Mouse (Mus musculus): ENCODE data around the gene Slc16a6.

Slc16a6 gene

DNA sequence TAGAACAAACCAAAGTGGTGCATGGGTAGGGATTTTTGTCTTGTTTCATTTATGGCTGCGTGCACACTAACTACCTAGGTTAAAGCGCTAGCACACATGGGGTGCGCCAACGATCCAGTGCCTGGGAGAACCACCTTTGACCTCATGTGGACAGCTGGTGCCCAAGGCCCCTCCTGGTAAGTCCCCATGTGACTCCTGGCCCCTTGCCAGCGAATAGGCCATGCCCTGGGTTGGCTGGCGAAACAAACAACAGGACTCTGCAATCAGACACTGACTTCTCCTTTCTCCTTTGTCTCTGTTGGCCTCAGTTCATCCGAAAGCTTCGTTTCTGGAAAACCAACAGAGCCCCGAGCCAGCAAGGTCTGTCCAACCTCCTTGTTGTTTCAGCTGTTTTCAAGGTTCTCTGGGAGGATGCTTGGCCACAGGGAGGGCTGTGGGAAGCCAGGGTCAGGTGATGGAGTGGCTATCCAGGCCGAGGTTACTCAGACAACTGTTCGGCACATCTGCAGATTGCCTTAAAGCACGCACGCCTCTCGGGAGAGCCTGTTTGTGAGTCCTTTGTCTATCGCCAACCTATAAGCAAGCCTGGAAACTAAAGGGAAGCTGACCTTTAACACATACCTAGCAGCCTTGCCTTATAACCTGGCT is 12.1 kb upstream of the Slc16a6 start:
- DNase-seq, result peak; percentile 44 to 46

DNA sequence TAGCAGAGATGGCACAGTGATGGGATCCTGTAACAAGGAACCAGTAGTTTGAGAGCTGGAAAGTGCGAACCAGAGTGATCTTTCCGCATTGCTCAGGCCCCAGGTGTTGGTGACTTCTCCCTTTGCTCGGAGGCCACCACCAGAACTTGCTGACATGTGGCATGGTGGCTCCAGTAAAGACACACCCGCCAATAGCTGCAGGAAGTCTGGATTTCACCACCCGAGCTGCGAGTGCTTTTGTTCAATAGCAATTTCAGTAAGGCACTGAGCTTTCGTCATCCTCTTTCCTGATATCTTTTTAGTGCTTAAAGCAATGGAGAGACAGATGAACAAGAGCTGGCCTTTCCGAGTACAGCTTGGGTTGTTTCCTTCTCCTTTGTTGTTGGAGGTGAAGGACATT is 7.0 kb upstream of the Slc16a6 start:
- DNase-seq, result no peak

DNA sequence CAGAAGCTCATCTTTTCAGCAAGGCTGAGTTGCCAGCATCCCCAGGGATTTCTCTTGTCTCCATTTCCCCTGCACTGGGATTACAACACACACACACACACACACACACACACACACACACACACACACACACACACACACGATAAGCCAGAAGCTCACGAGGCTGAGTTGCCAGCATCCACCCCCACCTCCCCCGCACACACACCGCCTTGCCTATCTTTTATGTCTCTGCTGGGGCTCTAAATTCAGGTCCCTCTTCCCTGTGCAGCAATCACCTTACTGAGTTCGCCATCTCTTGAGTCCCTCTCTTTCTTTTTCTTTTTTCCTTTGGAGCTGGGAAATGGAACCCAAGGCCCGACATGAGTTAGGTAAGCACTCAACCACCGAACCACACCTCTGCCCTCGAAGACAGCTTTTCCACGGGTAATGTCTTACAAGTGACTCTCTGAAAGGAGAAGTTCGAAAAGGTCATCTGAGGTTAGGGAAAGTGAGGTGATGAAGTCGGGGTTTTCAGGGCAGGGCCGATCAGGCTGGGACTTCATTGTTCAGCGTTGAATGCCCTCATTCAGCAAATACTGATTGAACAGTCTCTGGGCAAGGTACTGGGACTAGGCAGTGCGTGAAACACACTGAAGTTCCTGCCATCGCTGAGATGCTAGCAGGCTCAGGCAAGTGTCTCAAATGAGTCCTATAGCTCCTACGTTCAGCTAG is 6.3 kb upstream of the Slc16a6 start:
- DNase-seq, result no peak

DNA sequence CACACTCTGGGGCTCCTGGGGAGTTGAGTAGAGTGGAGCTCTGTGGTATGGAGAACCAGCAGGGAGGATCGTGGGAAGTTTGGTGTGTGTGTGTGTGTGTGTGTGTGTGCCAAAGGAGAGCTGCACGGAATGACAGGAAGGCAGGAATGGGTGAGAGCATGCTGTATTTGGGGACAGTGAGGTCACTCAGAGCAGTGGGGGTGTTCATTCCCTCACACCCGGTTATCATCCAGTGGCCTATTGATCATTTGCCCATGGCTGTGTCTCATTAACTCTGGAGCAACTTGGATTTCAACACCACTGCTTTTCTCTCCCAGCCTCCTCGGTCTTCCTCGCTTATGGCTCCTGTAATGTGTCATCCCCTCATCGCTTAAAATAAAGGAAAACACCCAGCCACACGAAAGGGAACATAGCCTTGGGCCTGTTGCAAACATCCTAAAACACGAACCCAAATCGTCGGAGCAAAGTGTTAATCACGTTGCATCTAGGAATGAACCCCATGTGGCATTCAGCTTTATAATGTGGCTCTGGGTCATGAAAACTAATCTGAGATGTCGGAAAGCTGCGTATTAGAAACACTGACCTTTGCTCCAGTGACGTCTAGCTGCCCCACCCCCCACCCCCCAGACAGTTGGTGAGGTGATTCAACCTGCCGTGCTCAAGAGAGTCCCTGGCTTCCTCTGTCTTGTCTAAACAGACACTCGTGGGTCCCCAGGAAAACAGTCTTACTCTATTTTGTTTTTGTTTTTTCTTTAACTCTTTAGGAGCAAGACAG is 4.4 kb upstream of the Slc16a6 start:
- DNase-seq, result no peak

DNA sequence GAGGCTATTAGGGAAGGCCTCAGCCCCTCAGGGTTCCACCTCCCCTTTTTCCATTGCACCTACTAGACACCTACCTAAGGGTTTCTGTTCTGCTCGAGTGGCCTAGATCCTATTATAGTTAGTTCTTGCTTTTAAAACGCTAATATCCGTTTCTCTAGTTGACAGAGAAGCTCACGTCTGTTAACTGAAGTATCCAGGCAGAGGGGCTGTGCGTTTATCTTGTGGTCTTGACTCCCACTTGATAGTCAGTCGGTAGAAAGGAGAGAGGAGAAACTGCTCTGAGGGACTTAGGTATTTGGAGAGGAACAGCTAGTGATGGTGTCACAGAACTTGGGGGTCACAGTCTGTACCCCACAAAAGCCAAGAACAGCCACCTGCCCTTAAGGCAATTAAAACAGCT is 3.3 kb upstream of the Slc16a6 start:
- no peak for DNase-seq

DNA sequence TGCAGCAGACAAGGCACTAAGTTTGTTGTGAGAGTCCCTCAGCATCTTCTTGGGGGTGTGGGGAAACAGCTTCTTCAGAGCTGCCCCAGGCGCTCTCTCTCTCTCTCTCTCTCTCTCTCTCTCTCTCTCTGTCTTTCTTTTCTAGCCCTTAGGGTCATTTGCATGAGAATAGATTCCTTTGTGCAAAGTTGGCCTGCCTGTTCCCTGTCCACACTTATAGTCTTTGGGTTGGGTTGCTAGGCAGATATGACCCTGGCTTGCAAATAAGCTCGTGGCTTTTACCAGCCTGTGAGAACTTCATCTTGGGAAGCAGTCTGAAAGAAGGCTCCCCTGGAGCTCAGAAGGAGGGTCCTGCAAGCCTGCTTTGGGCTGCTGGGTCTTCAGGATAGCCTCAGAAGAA is 2.8 kb upstream of the Slc16a6 start:
- DNase-seq, result no peak

DNA sequence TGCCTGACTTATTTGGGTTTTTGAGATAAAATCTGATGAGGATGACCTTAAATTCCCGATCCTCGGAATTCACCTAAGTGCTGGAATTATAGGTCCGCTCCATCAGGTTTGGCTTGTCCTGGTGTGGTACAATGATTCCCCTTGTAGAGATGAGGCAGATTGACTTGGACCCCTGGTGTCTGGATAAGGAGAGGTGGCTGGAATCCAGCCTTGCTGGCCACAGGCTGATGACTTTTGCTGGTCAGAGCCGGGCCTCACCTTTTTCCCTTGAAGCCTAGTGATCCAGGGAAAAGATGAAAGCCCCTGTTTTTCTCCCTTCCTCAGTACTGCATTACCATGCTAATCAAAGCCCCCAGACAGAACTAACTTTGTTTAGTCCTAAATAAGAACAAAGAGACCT is 2.3 kb upstream of the Slc16a6 start:
- peak; percentile 35 to 39 for DNase-seq

DNA sequence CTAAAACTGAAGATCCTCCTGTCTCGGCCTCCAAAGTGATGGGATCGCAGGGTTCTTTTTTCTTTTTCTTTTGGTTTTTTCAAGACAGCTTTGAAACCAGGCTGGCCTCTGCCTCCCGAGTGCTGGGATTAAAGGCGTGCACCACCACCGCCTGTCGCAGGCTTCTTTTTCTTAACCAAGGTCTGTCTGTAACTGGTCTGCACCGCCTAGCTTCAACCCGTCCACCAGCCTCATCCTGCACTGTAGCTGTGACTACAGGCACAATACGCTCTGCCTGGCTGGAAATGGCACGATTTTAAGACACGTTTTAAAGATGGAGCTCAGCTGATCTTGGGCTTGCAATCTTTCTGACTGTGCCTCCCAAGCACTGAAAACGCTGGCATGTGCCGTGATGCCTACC is 1.4 kb upstream of the Slc16a6 start:
- no peak for DNase-seq

DNA sequence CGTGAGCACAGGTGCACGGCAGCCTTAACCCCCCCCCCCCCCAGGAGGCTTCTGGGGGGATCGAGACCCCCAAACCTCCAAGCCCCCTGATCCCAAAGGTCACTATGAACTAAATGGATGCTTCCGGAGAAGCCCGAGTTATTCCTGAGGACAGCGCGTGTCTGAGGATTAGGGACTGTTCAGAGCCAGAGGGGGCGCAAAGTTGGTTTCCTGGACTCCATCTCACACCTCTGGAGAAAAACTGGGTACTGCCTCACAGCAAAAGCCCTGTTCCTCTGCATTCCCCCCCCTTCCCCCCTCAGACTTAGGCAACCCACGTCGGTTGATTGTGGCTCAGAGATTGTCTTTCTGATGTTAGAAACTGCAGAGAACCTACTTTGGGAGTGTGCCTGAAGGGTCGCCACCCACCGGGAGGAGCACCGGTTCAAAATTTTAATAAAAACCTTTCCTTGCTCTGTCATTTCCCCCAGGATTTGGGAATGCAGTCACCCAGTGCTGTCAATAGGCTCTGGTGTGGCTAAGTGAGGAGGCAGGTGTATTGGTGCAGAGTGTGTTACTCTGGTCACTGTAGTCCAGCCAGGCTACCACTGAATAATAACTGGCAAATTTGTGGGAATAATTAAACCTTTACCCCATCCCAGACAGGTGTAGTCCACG is 816 bp upstream of the Slc16a6 start:
- peak; percentile 20 to 42 for DNase-seq

DNA sequence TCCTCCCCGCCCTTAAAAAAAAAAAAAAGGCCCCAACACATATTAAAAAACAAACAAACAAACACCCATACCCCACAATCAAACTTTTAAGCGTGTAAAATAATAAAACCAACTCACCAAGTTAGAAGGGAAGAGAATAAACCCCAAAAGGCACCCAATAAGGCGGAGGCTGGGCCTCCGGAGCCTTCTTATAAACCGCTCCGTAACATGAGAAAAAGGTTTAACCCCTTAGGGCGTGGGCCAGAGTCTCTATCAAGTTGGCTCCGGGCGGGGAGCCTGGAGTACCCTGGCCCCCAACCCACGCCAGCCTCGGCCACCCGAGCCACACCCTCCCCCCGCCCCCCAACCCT is 602 bp downstream of the Slc16a6 start:
- DNase-seq, result no peak

DNA sequence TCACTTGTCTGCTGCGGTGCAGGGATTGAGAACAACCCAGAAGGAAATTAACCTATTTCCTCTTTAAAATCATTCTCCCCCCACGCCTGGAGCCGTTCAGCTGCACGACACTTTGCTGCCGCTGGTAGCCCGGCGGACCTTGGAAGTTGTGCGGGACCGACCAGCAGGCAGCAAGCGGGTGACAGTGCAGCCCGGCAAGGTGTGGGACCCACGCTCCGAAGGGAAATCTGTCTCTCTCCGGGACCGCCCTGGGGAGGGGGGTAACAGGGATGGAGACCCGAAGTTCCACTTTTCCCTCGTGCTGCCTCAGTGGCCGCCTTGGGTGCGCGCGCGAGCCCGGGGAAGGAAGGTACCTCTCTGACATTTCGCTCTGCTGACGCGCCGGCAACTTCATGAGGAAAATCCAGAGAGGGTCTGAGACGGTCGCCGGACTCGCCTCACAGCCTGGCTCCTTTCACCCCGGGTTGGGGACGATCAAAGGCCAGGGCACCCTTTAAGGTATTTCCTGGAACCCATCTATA is 1.2 kb downstream of the Slc16a6 start:
- peak; percentile 53 to 65 for DNase-seq

DNA sequence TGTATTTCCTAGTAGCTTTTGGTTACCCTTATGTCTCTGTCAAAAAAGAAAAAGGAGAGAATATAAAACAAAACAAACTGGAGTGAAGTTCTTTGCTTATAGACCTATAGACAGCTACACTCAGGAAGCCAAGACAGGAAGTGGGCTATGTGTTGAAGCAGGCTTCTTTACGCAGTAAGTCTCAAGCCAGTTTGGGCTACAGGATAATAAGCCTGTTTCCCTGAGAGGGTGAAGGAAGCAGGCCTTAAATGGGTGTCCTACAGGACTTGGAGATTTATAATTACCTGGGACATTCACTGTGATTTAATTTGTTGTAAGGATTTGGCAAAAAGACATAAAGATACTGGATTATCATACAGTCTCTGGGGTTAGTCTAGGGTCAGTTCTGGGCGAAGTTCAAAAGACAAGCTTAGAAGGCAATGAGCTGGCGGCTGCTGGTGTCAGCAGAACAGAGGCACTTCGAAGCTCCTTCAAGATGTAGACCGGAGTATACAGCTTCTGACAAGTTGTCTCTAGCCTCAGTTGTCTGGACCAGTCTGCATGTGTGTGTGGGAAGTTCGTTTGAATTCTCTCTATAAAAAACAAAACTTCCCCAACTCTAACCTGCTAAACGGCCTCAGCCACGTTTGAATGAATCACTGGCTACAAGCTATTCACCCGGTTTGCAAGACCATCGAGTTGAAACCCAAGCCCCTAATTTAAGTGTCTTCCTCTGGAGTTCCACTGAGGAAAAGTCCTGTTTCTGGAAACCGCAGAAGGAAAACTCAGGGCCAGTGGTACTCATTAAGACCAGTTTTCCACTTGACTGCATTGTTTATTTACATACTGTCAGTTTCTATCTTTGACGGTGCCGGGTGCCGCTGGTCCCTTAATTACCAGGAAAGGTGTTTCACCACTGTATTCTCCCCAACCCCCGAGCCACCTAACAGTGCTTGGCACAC is 2.2 kb downstream of the Slc16a6 start:
- DNase-seq, result peak in 1 of 2 experiments; percentile 42

DNA sequence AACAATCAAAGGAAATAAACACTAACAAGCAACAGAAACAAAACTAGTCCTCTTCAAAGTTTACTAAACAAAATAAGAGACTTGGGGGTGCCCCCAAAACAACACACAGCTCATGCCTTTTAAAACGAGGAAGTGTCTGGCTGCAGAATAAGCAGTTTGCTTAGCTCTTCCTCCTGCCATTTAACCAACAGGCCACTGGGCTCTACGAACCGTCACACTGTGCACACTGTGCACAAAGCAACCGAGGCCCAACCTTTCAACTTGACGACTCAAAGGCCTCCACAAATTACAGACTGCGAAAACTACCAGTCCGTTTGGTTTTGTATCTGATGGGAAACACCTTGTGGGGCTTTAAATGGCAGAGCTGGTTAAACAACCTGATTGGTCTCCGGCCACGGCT is 3.2 kb downstream of the Slc16a6 start:
- DNase-seq, result no peak

DNA sequence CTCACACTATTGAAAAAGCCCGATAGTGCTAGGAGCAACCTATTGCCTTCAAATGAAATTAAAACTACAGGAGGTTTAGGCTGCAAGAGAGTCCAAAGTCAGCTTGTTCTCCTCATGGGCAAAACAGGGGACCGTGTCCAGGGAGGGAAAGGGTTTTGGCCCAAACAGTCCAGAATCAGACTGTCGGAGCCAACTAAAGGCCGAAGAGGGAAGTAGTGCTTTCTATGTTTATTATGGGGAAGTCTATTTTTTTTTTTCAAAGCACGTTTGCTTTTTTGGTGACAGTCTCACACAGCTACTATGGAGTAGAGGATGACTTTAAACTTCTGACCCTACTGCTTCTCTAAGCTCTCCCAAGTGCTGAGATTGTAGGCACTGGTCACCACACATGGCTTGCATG is 5.3 kb downstream of the Slc16a6 start:
- no peak for DNase-seq

DNA sequence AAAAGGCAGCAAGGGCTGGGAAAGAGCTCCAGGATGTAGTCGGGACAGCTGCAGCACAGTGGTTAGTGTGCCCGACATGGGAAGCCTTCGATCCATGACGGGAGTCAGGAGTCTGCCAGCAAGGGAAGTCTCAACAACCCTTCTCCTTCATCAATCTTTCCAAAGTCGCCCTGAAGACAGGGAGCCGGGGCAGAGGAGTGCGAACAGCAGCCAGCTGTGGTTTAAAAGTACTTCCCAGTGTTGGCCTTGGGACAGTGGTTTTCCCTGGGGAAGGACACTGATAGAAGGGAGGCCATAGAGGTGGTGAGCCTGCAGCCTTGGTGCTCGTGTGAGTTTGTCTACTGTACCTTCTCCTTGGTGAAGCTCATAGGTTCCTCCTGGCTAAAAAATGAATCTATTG is 6.4 kb downstream of the Slc16a6 start:
- DNase-seq, result no peak

DNA sequence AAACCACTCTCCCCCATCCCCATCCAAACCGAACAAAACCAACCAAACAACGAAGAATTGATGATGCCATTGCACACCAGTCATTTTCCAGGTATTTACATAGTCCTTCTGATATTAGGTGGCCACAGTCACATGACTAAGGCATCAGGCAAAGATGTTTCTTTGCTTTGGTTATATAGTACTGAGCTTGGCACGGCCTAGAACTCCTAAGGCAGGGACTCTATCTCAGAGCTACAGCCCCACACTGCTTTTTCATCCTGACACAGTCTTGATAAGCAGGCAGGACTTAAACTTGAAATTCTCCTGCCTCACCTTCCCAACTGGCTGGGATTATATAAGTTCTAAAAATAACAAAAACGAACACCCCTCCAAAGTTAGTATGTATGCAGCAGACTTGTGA is 8.3 kb downstream of the Slc16a6 start:
- no peak for DNase-seq

DNA sequence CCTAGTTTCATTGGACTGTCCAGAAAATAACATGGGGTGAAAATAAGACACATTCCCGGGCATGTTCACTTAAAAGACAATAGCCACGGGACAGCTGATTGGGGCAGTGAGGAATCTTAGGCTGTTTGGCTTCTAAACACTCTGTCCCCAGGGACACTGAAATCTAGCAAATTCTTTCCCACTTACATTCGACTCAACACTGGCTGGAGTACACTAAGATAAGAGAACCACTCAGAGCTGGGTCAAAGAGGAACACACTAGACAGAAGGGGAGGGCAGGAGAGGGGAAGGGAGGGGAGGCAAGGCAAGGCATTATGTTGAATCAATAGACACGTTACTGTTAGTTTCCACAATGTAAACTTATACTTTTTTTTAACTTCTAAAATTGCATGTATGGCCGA is 12.8 kb downstream of the Slc16a6 start:
- DNase-seq, result no peak

DNA sequence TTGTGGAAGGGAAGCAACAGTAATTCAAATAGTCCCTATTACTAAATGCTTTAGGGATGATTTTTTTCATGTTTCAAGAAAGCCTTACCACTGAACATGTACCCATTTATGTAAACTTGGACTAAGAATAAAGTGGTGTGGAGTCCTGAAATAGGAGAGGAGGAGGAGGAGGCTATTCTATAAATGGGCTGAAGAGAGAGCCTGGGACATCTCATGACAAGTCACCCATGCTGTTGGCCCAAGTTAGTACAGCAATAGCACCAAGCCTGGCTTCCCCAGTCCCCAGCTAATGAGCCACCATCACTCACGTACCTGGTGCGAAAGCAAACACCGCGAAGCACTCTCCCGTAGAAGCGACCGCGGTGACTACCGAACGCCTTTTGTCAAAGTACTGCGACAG is 15.2 kb downstream of the Slc16a6 start:
- DNase-seq, result no peak

DNA sequence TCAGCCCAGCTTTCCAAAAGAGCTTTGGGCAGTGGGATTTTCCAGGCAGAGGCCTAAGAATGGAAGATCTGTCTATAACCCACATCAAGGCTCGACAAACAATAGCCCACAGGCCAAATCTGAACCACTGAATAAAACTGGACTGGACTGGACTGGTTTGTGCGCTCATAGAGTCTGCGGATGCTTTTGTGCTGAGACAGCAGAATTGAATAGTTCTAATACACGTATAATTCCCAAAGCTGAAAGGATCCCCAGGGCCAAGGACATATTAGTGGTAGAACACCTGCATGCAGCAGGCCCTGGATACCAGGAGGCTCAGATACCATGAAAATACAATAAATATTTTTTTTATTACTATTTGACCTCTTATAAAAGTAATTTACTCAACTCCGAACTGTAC is 17.1 kb downstream of the Slc16a6 start:
- DNase-seq, result no peak

DNA sequence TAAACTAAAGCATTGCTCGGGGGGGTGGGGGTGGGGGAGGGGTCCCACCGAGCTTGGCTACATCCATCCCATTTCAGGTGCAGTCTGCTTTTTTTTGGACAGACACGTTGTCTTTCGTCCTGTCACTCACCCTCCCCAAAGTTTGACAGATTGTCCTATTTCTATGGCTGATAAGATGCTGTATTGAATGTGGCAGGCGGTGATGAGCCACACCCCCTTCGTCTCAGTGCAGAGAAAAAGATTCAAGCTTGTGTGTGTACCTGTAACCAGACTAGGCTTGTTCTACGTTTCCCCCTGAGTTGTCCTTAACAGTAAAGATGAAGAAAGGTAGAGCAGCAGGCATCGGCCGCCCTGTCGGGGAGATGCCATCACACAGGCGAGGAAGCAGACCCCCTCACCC is 22.2 kb downstream of the Slc16a6 start:
- no peak for DNase-seq

DNA sequence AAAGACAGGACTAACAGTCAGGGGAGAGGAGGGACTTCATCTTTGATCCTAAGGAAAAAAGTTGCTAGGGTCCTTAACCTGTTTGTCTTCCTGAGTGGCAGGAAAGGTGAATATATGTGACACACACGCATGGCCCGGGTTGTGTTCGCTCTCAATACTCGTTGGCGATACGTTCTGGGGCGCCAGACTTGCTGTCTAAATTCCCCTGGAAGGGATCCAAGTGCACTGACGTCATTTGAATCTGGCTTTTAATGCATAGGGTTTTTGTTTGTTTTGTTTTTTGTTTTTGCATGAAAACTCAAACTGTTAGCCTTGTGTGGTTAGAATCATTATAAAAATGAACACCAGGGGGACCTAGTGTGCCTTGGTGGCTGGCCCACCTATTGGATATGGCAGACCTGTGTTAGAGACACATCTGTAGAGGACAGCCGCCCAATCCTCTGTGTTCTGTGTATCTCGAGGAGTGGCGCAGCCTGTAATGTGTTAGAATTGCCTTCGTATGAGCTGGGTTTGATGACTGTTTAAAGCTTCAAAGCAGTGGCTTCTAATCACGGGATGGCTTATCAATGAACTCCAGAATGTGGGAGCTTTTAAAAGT is 27.9 kb downstream of the Slc16a6 start:
- peak; percentile 37 to 39 for DNase-seq

DNA sequence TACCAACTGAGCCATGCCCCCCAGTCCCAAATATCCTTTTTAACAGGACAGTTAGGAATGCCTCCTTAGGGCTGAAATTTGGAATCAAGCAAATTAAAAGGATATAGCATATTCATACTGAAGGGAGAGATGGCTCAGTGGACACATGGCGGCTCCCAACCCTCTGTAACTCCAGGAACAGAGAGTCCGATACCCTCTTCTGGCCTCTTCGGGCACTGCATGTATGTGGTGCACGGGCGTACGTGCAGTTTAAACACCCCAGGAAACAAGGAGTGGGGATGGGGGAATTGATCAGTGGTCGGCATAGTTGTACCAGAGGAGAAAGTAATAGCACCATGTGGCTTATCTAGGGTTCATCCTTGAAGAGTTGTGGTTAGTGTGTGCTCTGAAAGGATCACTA is 28.8 kb downstream of the Slc16a6 start:
- DNase-seq, result peak; percentile 43 to 51
